ENCODE assay signal across 12 mouse cellular contexts in the genomic region with DNA sequence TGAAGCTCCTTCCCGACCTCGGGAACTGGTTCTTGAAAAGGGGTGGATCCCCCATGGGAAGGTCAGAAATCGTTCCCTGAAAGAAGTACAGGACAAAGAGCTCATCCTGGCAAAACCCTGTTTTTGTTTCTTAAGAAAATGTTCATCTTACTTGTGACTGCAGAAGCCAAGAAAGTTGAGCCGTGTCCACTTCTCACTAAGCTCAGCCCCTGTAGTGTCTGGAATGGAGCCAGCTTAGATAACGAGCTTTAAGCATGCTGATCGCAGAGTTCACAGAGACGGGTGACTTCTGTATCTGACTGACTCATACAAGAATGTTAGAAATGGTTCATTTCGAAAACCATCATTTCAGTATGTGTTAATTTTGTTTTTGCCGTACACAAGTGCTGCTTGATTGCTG.
DNase-seq lines count a peak whose midpoint lies in the region; ATAC-seq and TF ChIP-seq lines count a peak whose summit lies in the region.
"Had no signal": no experiment of that assay in that cellular context is flagged by ENCODE, and none has a peak within 500 bp of the region (broad histone marks: within the 10 kb centered on the region; RNA-seq: fewer than 3 reads in every experiment).

No protein-coding gene starts in this region.

- no peak for ATAC-seq in forebrain, embryonic 14.5 days
- ATAC-seq in lung, postnatal 0 days = peak; percentile 63

- H3K4me3 ChIP-seq in forebrain, embryonic 14.5 days (ENCODE audit: low read depth, low read length) = no peak overlapping the region
- no peak overlapping the region for H3K4me3 ChIP-seq in forebrain, embryonic 10.5 days
- no peak overlapping the region for H3K4me3 ChIP-seq in lung, postnatal 0 days (ENCODE audit: low read depth, low read length)
- H3K4me3 ChIP-seq: erythroblast, embryonic 14.5 days; kidney, embryonic 15.5 days; stomach, embryonic 15.5 days had no signal

- H3K4me1 ChIP-seq in forebrain, embryonic 14.5 days (ENCODE audit: control insufficient read depth, insufficient read depth, low read length) = no peaks in the 10 kb centered on the region
- peaks cover 6% of the 10 kb centered on the region; the same call in 1 of the 2 replicates for H3K4me1 ChIP-seq in forebrain, embryonic 10.5 days
- H3K4me1 ChIP-seq in lung, postnatal 0 days (ENCODE audit: insufficient read depth, low read depth, low read length) = peaks cover 3% of the 10 kb centered on the region; the same call in 1 of the 2 replicates

- no peaks in the 10 kb centered on the region for H3K9me3 ChIP-seq in forebrain, embryonic 14.5 days (replicated peaks; ENCODE audit: control insufficient read depth, low read length)
- H3K9me3 ChIP-seq in forebrain, embryonic 10.5 days = no peaks in the 10 kb centered on the region
- H3K9me3 ChIP-seq in lung, postnatal 0 days (ENCODE audit: low read length) = no peaks in the 10 kb centered on the region
- H3K9me3 ChIP-seq: kidney, embryonic 15.5 days; stomach, embryonic 15.5 days had no signal

- peak; percentile 13; the same call in 1 of the 2 replicates for TF ChIP-seq EP300 in lung, postnatal 0 days (IDR thresholded peaks at IDR 0.05)

- no peak for TF ChIP-seq CTCF in lung, postnatal 0 days (IDR thresholded peaks at IDR 0.05)

- H3K27me3 ChIP-seq in forebrain, embryonic 14.5 days (replicated peaks; ENCODE audit: control insufficient read depth, insufficient read depth, low read length) = no peaks in the 10 kb centered on the region
- H3K27me3 ChIP-seq in forebrain, embryonic 10.5 days (ENCODE audit: poor library complexity, severe bottlenecking) = no peaks in the 10 kb centered on the region
- H3K27me3 ChIP-seq in lung, postnatal 0 days (replicated peaks; ENCODE audit: insufficient read depth, low read length) = no peaks in the 10 kb centered on the region
- H3K27me3 ChIP-seq: kidney, embryonic 15.5 days; stomach, embryonic 15.5 days had no signal

- DNase-seq in forebrain, embryonic 14.5 days (ENCODE audit: low spot score) = peak; percentile 22
- no peak for DNase-seq in forebrain, embryonic 10.5 days (ENCODE audit: extremely low spot score, low spot score)
- peak; percentile 69 for DNase-seq in lung, postnatal 0 days (ENCODE audit: low spot score)
- DNase-seq in lung, postnatal 14 days = no peak
- peak; percentile 54 for DNase-seq in heart, adult 8-10 months (ENCODE audit: low spot score)
- peak; percentile 39 for DNase-seq in lung, postnatal 10 days
- no peak for DNase-seq in neural tube, embryonic 10.5 days (ENCODE audit: extremely low spot score, low spot score)
- no peak for DNase-seq in gastrocnemius, postnatal 14 days
- DNase-seq: cerebellum, adult 9-11 months had no signal

- no peak overlapping the region for H3K9ac ChIP-seq in forebrain, embryonic 14.5 days (ENCODE audit: low read length)
- no peak overlapping the region for H3K9ac ChIP-seq in lung, postnatal 0 days (replicated peaks; ENCODE audit: low read depth)
- H3K9ac ChIP-seq: kidney, embryonic 15.5 days; stomach, embryonic 15.5 days had no signal

- 52% methylated on average over 9 of the region's 9 CpGs for WGBS in forebrain, embryonic 14.5 days
- 83% methylated on average over 9 of the region's 9 CpGs for WGBS in forebrain, embryonic 10.5 days
- WGBS in lung, postnatal 0 days = 34% methylated on average over 9 of the region's 9 CpGs

- H3K36me3 ChIP-seq in forebrain, embryonic 14.5 days (ENCODE audit: control insufficient read depth, insufficient read depth, low read length) = no peaks in the 10 kb centered on the region
- peaks cover 21% of the 10 kb centered on the region for H3K36me3 ChIP-seq in forebrain, embryonic 10.5 days (replicated peaks)
- H3K36me3 ChIP-seq in lung, postnatal 0 days (ENCODE audit: insufficient read depth, low read length) = no peaks in the 10 kb centered on the region; the same call in 1 of the 2 replicates
- H3K36me3 ChIP-seq: stomach, embryonic 15.5 days had no signal

- no peak overlapping the region for H3K4me2 ChIP-seq in forebrain, embryonic 14.5 days (ENCODE audit: low read length)
- H3K4me2 ChIP-seq in lung, postnatal 0 days (replicated peaks; ENCODE audit: low read depth, low read length) = no peak overlapping the region
- H3K4me2 ChIP-seq: kidney, embryonic 15.5 days; stomach, embryonic 15.5 days had no signal

- intact Hi-C loops in gastrocnemius, postnatal 14 days (cut with DNase I; ENCODE audit: low total_unique reads) = no loop called here

- H3K27ac ChIP-seq in forebrain, embryonic 14.5 days (ENCODE audit: low read depth, low read length) = no peak overlapping the region
- H3K27ac ChIP-seq in forebrain, embryonic 10.5 days = no peak overlapping the region
- H3K27ac ChIP-seq in lung, postnatal 0 days (ENCODE audit: low read length) = no peak overlapping the region
- H3K27ac ChIP-seq: kidney, embryonic 15.5 days; stomach, embryonic 15.5 days had no signal

Comparison
In these comparisons a context has a peak if more than half of its experiments do, and no peak if none do; other contexts are left out.
1. DNase-seq: peak in forebrain, embryonic 14.5 days (single experiment), lung, postnatal 0 days (single experiment), heart, adult 8-10 months (single experiment) and lung, postnatal 10 days (single experiment); none in forebrain, embryonic 10.5 days (single experiment), lung, postnatal 14 days (single experiment), neural tube, embryonic 10.5 days (single experiment) and gastrocnemius, postnatal 14 days (single experiment).